Mouse (Mus musculus): ENCODE results near the gene Armc12.
A peak's percentile ranks its signal among the peaks of the same experiment; 100 is the strongest.
"Not testable (repeated sequence)": the region's sequence is repeated elsewhere in the genome, so short reads cannot be mapped to it uniquely, and the experiment has no call there.

The Armc12 gene

DNA sequence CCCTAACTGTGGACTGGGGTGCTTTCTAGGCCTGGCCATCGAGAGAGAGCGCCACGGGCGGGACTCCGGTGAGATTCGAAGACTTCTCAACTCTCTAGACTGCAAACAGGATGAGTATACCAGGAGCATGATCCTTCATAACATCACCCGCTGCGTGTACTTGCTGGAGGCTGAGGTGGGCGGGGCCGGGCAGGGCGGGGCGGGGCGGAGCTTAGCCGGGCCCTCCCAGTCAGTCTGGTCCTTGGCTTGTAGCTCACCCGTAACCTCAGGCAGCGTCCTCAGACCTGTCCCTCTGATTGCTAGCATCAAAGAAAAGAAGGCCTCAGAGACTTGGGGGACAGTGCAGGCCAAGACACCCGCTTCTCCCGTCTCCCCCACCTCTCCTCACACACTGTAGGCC lies 1.3 kb downstream of the Armc12 start:
- no peak for DNase-seq (ENCODE audit: low read depth)

DNA sequence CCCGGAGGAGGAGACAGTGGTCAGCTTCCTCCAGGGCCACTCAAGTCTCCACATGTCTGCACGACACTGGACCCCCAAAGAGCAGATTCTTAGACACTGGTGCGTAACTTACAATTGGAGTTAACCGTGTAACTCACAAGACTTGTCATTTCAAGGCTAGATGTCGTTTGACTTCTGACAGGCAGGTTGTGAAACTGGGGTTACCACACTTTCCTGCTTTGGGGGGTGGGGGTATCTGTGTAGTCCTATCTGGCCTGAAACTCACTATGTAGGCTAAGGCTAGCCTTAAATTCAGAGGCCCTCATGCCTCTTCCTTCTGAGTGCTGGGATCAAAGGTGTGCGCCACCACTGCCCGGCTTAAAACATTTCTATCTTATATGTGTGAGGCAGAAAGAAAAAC lies 2.0 kb downstream of the Armc12 start:
- no peak for DNase-seq (ENCODE audit: low read depth)

DNA sequence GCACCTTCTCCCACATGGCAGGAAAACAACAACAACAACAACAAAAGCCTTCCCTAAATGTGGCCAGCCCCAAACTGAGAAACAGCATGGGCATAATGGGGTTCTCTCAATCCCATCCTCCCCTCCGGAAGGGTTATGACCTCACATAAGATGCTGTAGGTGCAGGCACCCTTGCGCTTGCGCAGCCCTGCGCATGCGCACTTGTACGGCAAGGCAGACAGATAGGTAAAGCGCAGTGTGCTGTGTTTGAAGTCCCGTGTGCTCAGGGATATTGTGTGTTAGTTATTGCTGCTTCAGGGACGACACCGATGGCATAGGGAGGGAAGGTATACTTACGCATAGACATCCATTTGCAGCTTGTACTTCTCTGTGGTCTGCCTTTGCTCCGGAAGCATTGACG lies 2.7 kb downstream of the Armc12 start:
- DNase-seq (ENCODE audit: low read depth): no peak

DNA sequence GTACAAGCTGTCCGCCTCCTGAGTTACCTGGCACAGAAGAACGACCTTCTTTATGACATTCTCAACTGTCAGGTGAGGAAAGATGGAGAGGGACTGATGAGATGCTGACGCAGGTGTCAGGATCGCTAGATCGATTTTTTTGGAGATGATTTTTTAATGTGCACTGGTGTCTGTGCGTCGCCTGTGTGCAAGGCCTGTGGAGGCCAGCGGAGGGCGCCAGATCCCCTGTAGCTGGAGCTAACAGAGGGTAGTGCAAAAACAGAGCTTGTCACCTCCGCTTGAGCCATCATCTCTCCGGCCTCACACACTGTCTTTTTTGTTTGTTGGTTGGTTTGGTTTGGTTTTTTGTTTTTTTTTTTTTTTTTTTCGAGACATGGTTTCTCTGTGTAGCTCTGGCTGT lies 7.3 kb downstream of the Armc12 start:
- DNase-seq (ENCODE audit: low read depth): no peak

DNA sequence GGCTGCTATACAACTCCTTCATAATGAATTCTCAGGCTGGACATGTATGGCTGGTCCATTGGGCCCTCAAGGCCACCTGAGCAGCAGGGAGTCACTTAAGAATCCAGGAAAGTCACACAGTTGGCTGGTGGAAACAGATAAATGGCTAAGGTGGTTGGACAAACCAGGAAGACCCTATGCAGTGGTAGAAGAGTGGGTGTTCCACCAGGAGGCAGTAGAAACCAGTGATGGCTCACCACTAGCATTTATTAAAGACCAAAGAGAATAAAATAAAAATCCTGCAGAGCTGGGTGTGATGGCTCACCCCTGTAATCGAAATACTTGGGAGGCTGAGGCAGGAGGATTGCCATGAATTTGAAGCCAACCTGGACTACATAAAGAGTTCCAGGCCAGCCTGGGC lies 16.3 kb downstream of the Armc12 start:
- DNase-seq (ENCODE audit: low read depth): no peak

DNA sequence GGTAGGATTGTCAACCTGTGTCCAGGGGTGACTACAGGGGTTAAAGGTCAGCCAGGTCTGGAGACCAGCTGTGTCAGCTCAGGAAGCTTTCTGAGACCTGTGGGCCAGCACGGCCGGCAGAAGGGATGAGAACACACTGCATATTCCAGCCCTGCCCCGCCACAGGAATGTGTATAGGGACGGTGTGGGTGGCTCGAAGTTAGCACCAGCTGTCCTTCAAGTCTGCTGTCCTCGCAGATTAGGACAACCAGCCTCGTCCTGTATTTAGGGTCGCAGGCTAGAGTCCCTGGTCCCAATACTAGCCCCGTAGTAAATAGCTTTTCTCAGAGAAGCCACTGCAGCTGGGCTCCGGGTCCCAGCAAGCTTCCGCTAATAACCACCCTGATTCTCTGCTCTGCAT lies 17.9 kb downstream of the Armc12 start:
- no peak for DNase-seq (ENCODE audit: low read depth)

DNA sequence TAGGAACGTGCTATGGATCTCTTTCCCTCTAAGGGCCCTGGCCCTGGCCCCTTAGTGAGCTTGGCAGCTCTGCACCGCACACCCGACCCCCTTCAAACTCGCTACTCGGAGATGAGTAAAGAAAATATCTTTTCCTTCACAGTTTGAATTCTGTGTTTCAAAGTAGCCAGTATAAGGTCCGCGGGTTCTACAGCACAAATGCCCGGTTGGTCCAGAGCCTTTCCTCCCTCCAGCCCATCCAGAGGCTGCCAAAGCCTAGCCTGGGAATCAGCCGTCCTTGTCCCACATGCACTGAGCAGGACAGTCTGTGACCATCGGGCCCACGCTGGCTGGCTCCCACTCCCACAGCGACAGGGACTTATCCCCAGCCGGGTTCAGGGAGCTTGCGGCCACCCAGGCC lies 18.5 kb downstream of the Armc12 start, which contains the start of gene Clpsl2:
Clpsl2 (plus strand) TSS at position 301 of the 400 bp plus-strand sequence.
- DNase-seq (ENCODE audit: low read depth): no peak

DNA sequence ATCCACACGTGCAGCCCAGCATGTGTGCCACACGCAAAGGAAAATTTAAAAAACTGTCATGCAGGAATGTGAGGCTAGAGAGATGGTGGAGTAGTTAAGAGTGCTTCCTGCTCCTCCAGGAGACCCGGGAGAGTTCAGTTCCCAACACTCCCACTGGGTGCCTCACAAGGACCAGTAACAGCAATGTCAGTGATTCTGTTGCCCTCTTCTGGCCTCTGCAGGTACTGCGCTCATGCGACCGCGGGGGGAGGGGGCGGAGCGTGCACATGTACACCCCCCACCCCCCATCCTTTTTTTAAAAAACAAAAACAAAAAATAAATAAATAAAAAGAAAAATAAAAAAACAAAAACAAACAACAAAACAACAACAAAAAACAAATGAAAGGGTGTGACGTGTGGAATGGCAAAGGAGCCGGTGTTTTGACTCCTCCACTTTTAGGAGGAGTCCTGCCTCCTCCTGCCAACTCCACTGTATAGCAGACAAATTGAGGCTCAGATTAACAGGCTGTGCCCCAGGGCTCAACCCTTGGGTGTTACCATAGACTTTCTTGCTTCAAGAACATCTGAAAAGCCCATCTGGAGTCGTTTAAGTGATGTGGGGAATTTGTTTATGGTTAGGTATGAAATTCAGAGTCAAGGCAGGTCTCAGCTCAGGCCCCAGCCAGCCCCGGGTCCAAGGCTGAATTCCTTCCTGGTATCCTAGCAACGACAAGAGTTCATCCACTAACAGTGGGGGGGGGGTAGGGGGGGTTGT lies 22.6 kb downstream of the Armc12 start:
- DNase-seq (ENCODE audit: low read depth): peak; percentile 22

DNA sequence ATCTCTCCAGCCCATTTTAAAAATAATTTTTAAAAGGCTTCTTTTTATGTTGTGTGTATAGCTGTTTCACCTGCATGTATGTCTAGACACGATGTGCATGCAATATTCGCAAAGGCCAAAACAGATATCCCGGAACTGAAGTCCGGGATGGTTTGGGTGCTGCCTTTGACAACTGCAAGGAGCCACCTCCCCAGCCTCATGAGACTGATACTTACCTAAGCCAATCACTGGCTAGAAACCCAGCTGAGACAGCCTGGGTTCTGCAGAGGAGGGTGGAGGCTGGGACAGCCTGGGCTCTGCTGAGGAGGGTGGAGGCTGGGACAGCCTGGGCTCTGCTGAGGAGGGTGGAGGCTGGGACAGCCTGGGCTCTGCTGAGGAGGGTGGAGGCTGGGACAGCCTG lies 23.4 kb downstream of the Armc12 start:
- not testable (repeated sequence) for DNase-seq (ENCODE audit: low read depth)

DNA sequence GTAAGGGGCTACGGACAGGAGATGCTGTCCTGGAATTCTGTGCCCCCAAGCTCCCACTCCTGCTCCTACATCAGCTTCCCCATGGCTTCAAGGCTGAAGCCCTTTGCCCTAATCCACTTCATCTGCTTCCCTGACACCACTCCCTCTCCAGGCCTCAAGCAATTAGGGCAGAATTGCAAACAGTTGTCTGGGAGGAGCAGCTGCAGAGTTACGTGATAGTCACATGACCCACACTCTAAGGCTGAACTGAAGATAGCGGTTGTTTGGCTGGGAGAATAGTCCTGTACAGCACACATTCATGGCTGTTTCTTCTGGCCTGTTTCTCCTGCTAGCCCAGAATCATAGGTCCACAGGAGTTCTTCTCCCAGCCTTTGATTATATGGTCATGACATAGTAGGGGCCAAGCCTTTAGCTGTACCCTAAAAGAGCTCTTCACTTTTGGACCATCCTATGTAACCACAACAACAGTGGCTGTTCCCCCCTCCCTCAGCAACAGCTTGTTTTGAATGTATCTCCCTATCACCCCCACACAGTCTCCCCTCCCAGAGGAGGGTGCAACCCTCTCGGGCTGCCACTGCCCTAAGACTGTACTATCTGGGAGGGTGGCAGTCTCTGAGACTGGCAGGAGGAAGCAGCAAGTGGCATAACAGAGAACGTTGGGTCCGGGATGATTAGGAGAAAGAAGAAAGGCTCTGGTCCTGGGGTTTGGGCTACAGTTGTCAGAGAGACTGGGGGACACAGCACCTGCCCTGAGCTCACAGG lies 26.2 kb downstream of the Armc12 start:
- peak; percentile 19 for DNase-seq (ENCODE audit: low read depth)

DNA sequence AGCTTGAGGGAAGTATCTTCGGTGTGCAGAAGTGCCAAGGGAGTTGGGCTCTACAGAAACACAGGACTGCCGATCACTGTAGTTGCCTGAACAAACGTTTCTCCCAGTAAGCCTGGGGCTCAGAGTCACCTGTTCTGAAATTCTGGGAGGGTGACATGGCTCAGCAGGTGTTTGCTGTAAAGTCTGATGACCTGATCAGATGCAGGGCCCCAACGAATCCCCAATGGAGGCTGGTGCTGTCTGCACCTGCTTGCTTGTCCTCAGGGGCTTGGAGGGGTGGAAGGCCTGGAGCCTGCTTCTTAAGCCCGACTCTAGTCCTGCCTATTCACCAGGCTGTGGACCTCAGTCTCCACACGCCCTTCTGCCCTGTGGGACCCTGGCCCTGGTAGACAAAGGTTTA lies 27.2 kb downstream of the Armc12 start:
- DNase-seq (ENCODE audit: low read depth): no peak

DNA sequence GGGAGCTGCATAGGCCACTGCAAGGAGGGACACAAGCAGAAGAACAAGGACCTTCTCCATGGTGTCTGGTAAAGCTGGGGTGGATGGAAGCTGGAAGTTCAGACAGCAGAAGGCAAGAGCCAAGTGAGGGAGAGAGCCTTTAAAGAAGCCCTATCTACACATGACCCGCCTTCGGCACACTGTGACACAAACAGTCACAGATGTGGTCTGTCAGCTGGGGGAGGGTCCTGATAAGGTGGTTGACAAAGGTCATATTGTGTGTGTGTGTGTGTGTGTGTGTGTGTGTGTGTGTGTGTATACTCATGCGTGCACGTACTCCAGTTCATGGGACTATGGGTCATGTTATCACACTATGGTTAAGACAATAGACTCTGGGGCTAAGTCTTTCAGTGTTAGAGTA lies 30.0 kb downstream of the Armc12 start, which contains the start of gene Clps:
Clps (minus strand) TSS at position 169 of the 400 bp plus-strand sequence.
- no peak for DNase-seq (ENCODE audit: low read depth)

DNA sequence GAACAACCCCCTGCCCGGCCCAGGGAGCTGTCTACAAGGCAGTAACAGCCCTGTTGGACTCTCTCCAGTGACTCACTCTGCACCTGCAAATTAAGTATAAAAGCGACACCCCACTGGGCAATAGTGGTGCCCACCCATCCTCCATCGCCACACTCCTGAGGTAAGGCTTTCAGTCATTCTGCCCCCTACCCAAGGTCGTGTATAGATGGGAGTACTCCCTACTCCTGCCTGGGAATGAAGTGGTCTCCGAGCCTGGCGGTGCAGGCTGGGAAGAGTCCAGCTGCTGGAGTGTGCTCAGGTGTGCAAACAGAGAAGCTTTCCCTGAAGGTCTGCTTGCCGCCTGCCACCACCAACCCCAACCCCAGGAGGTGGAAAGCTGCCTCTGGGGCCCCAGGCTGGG lies 31.0 kb downstream of the Armc12 start:
- no peak for DNase-seq (ENCODE audit: low read depth)

DNA sequence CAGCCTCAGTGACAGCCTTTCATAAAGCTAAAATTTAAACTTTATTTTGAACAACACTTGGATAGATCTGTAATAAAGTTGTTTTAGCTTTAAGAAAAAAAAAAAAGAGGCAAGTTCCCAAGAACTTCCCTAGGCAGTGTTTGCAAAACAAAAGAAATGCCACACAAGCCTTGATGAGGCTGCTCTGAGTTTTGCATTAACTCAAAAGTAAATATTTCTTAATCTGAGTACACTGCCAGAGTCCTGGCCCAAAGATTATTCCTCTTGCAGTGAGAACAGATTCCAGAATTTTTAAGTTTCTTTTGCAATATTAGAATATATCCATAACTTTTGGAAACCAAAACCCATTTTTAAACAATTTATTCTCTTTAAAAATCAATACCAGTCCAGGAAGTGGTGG lies 34.6 kb downstream of the Armc12 start:
- DNase-seq (ENCODE audit: low read depth): no peak

DNA sequence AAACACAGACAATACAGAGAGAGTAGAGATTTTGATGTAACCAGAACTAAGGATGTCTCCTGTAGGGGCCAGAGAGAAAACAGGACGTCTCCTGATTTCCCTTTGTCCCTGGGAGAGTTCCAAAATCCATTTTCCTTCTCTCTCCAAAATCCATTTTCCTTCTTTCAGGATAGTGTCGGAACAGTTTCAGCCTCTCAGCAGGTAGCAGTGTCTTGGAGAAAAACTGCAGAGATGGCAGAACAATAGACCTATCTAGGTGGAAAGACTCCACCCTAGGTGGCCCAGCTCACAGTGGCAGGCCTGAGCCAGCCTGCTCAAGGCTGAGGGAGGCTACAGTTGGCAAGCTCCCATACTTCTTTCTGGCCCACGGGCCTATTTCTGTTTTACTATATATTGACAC lies 36.9 kb downstream of the Armc12 start:
- no peak for DNase-seq (ENCODE audit: low read depth)

DNA sequence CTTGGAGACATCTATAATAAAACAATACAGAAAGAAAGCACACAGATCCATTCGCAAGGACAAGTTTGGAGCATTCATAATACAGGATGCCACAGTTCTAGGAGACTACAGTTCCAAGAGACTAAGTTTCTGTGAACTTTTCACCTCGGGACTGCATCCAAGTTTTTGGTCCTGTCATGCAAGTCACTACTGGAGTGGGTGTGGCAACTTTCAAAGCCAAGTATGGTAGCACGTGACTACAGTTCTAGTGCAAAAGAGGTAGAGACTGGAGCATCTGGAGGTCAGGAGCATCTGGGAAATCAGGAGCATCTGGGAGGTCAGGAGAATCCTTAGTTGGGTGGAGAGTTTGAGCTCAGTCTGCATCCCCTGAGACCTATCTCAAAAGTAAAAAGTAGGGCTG lies 41.3 kb downstream of the Armc12 start:
- no peak for DNase-seq (ENCODE audit: low read depth)

DNA sequence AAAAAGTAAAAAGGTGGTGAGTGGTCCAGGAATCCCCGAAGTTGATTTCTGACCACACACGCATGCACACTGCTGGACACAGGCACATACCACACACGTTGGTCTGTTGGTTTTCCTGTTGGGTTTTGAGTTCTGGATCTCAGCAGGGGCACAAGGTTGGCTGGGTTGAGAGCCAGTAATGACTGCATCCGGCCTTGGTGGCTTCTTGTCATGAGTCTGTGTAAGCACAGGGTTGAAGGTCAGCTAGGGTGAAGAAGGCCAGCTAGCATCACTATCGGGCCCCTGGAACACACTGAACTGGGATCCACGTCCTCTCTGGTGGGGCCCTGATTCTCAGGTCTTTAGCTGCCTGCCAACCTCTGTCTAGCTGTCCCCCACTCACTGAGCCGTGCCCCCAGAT lies 41.9 kb downstream of the Armc12 start:
- DNase-seq (ENCODE audit: low read depth): no peak

DNA sequence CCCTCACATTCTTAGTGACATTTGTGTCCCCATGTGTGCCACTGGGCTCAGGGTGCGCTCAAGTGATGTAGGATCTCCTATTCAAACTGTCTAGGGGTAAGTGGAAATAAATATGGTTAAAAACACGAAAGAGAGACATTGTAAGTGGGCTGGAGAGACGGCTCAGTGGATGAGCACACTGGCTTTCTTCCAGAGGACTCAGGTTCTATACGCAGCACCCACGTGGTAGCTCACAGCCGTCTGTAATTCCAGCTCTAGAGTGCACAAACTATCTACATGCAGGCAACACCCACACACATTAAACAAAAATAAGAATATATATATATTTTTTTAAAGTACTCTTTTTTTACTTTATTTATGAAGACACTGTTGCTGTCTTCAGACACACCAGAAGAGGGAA lies 42.3 kb downstream of the Armc12 start:
- DNase-seq (ENCODE audit: low read depth): no peak

DNA sequence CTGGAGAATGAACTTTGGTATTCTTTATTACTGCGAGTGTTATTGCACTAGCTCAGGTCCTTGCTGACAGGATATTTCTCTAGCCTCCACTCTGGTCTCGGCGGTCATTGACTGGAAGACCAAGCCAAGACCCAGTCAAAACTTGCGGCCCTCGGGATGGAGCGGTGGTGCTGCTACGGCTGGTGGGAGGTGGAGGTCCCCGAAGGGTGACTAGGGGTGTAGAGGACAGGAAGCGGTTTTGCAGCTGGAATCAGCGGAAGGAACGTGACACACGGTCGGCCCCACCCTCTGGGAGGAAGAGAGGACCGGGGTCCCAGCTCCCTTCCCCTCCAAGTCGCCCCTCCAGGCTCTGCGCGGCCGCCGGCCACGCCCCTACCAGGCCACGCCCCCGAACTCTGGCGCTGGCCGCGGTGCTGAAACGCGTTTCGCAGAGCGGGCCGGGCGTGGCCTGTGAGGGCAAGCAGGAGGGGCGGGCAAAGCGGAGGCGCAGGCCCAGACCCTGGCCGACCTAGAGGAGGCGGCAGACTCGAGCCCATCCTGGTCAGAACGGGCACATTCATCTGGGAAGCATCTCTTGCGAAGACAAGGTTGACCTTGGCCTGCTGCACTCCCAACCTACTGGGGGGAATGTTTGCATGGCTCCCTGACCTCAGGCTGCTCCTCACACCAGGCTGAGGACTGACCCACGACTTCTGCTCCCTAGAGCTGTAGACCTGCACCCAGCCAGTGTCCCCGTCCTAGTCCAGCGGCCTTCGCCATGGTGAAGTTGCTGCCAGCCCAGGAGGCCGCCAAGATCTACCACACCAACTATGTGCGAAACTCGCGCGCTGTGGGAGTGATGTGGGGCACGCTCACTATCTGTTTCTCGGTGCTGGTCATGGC lies 44.9 kb downstream of the Armc12 start, which contains the start of gene Lhfpl5:
Lhfpl5 (plus strand) TSS at position 398 of the 882 bp plus-strand sequence.
- peak; percentile 45 for DNase-seq (ENCODE audit: low read depth)

DNA sequence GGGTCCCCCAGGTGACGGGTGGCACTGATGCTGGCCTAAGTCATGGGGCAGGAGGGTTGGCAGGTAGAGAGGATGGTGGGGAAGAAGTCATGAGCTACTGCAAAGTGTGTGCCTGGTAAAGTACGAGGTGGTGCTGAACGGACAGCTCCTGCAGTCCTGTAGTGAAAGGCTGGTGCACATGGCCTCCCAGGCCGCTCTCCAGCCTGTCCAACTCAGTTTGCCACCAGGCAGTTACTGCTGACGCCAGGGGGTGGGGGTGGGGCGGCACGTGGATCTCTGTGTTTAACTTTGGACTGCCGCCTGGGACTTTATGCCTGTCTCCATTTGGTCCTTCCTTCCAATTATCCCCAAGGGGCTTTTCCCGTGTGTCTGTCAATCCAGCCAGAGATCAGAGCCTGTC lies 49.8 kb downstream of the Armc12 start:
- peak; percentile 67 for DNase-seq (ENCODE audit: low read depth)

DNA sequence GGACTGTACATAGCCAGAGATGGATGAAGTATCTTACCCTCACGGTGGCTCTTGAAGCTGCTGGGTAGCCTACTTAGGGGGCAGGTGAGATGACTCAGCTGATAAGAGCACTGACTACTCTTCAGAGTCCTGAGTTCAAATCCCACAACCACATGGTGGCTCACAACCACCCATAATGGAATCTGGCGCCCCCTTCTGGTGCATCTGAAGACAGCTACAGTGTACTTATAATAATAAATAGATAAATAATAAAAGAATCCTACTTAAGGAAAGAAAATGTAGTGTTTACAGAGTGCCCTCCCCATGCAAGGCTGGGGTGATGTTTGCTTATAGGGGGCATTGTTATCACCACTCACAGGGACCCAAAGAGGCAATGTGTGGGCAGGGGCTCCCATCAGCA lies 50.5 kb downstream of the Armc12 start:
- DNase-seq (ENCODE audit: low read depth): no peak

DNA sequence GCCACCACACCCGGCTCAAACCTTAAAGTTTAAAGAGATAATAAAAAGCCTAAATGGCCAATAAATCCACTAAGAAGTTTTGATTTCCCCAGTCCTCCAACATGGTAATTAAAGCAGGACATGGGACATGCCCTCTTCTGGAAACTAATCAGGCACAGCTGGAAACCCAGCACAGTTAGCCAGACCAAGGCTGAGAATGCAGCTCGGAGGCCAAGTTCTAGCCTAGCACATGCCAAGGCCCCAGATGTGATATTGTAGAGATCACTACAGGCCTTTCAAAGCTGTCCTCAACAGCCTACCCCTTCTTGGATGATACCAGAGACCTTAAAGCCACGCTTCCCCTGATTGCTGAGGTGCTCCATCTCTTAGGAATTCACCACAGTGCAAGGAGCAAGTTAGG lies 55.9 kb downstream of the Armc12 start:
- DNase-seq (ENCODE audit: low read depth): no peak
